Comparison of ENCODE assay signal across 17 mouse cellular contexts in the genomic region with DNA sequence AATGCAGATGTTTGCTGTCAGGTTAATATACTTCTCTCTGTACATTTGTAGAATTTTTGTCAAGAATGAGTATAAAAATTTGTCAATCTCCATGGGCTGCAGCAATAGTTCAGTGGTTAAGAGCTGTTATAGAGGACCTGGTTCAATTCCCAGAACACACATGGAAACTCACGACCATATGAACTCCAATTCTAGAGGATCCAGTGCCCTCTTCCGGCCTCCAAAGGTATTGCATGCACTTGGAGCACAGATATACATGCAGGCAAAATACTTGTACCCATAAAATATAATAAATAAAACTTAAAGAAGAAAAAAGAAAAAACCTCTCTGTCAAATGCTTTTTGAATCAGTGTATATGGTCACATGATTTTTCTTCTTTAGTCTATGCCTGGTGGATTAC.
DNase-seq lines count a peak whose midpoint lies in the region; ATAC-seq and TF ChIP-seq lines count a peak whose summit lies in the region.
"Had no signal": no experiment of that assay in that cellular context is flagged by ENCODE, and none has a peak within 500 bp of the region (broad histone marks: within the 10 kb centered on the region; RNA-seq: fewer than 3 reads in every experiment).

No protein-coding gene starts in this region.

- H3K27me3 ChIP-seq in CH12.LX (replicated peaks), result no peaks in the 10 kb centered on the region
- H3K27me3 ChIP-seq: heart, embryonic 12.5 days; megakaryocyte, embryonic 14.5 days had no signal

- H3K27ac ChIP-seq in layer of hippocampus, adult 2 months, result no peak overlapping the region
- no peak overlapping the region for H3K27ac ChIP-seq in CH12.LX (ENCODE audit: insufficient read depth, low read depth)
- H3K27ac ChIP-seq: forebrain, embryonic 10.5 days had no signal

- no peak overlapping the region for H3K9ac ChIP-seq in CH12.LX (ENCODE audit: insufficient read depth, low read depth)
- H3K9ac ChIP-seq: heart, embryonic 12.5 days had no signal

- H3K4me1 ChIP-seq in CH12.LX (ENCODE audit: control insufficient read depth in 1 of 2, insufficient read depth in 2 of 2), result no peaks in the 10 kb centered on the region
- H3K4me1 ChIP-seq: forebrain, embryonic 10.5 days; heart, embryonic 12.5 days; megakaryocyte, embryonic 14.5 days had no signal

- DNase-seq in layer of hippocampus, adult 2 months (ENCODE audit: low spot score in 2 of 2), result no peak
- no peak for DNase-seq in layer of hippocampus, postnatal 14 days (ENCODE audit: low spot score in 2 of 2)
- DNase-seq in CH12.LX (ENCODE audit: extremely low read depth), result peak; percentile 23
- DNase-seq in NIH3T3 (ENCODE audit: low read depth), result peak; percentile 42
- DNase-seq in c-Kit-positive CD71-positive TER-119-positive erythroid progenitor cells, embryonic 14.5 days (ENCODE audit: low spot score), result peak; percentile 16
- DNase-seq in adrenal gland, postnatal 25 days, result no peak
- DNase-seq: adrenal gland, adult 8-10 months; cerebellum, postnatal 10 days; heart, postnatal 4 days; kidney, postnatal 4 days; liver had no signal

- in situ Hi-C loops in CH12.LX (cut with MboI; ENCODE audit: low pct_ligation_motif_present, low pct_unique_long_range_greater_than_20kb, low sequenced_read_pairs), result no loop called here

- no peak for TF ChIP-seq POLR2A in CH12.LX (IDR thresholded peaks at IDR 0.05; ENCODE audit: low read depth, low read length)

- H3K36me3 ChIP-seq in CH12.LX (replicated peaks in 1 of 2; ENCODE audit: control insufficient read depth in 1 of 2, insufficient read depth in 1 of 2, low read length in 1 of 2), result no peaks in the 10 kb centered on the region
- H3K36me3 ChIP-seq: forebrain, embryonic 10.5 days; heart, embryonic 12.5 days had no signal

- no peaks in the 10 kb centered on the region for H3K79me2 ChIP-seq in CH12.LX (replicated peaks; ENCODE audit: control insufficient read depth, extremely low read depth, insufficient read depth, poor library complexity, severe bottlenecking)

- ATAC-seq in megakaryocyte, adult 5-6 weeks (ENCODE audit: poor library complexity, severe bottlenecking), result no peak
- ATAC-seq: CD4-positive, CD25-positive, alpha-beta regulatory T cell, adult 4 months; midbrain, embryonic 16.5 days had no signal

- H3K9me3 ChIP-seq in CH12.LX (replicated peaks; ENCODE audit: low read length), result peaks cover 2% of the 10 kb centered on the region
- H3K9me3 ChIP-seq: forebrain, embryonic 10.5 days; heart, embryonic 12.5 days had no signal

- H3K4me3 ChIP-seq in layer of hippocampus, adult 2 months, result no peak overlapping the region
- no peak overlapping the region for H3K4me3 ChIP-seq in CH12.LX (replicated peaks in 1 of 3; ENCODE audit: low read depth in 2 of 3, low read length in 2 of 3, poor library complexity in 1 of 3)
- H3K4me3 ChIP-seq: forebrain, embryonic 10.5 days; heart, embryonic 12.5 days; megakaryocyte, embryonic 14.5 days had no signal

- peak; percentile 46 for TF ChIP-seq RAD21 in CH12.LX (IDR thresholded peaks at IDR 0.05; ENCODE audit: low read depth, low read length)

- no peak overlapping the region for H3K4me2 ChIP-seq in CH12.LX (ENCODE audit: insufficient read depth, low read depth, poor library complexity, severe bottlenecking)
- H3K4me2 ChIP-seq: heart, embryonic 12.5 days had no signal

- TF ChIP-seq CTCF in layer of hippocampus, adult 2 months (conservative IDR thresholded peaks at IDR 0.05), result peak; percentile 47
- TF ChIP-seq CTCF in CH12.LX (conservative IDR thresholded peaks at IDR 0.05 in 1 of 2, IDR thresholded peaks at IDR 0.05 in 1 of 2; ENCODE audit: low read depth in 2 of 2, low read length in 2 of 2), result peak in 1 of 2 experiments; percentile 45; a peak in 2 of 4 replicates

- no peak for TF ChIP-seq EP300 in CH12.LX (IDR thresholded peaks at IDR 0.05; ENCODE audit: low read length)

- dilution Hi-C loops in CH12.LX (cut with MboI; ENCODE audit: extremely low pct_ligation_motif_present, extremely low pct_unique_long_range_greater_than_20kb, low sequenced_read_pairs), result no loop called here

TF ChIP-seq in CH12.LX, 34 proteins besides CTCF, POLR2A, EP300 and RAD21:
- peak; percentile 6; the same call in 1 of the 2 replicates for TF ChIP-seq SMC3 (IDR thresholded peaks at IDR 0.05; ENCODE audit: low read depth, low read length)
- TF ChIP-seq ELF1 (IDR thresholded peaks at IDR 0.05; ENCODE audit: low read depth, low read length), result no peak
- TF ChIP-seq TBP (conservative IDR thresholded peaks at IDR 0.05; ENCODE audit: low read depth, low read length), result no peak
TF ChIP-seq in CH12.LX: peak in this region for 1.

Comparison
In these comparisons a context has a peak if more than half of its experiments do, and no peak if none do; other contexts are left out.
1. DNase-seq: peak in CH12.LX (single experiment), NIH3T3 (single experiment) and c-Kit-positive CD71-positive TER-119-positive erythroid progenitor cells, embryonic 14.5 days (single experiment); none in layer of hippocampus, adult 2 months (0 of 2), layer of hippocampus, postnatal 14 days (0 of 2) and adrenal gland, postnatal 25 days (single experiment).